ENCODE assay signal across 8 mouse cellular contexts in genomic region chr11:42182825-42183152, GRCm38 (mm10). TPM values are rescaled to one million over a fixed set of nuclear protein-coding genes. Genes with fewer than 3 reads are reported as not detected.
DNase-seq lines count a peak whose midpoint lies in the region; ATAC-seq and TF ChIP-seq lines count a peak whose summit lies in the region.

Gene Gabra1, minus strand, starts transcription at chr11:42182930.

- no peak within 1 kb of the TSS for H3K27ac ChIP-seq in hindbrain, embryonic 11.5 days (ENCODE audit: low read depth, low read length)
- no peak within 1 kb of the TSS for H3K27ac ChIP-seq in limb, embryonic 14.5 days (replicated peaks; ENCODE audit: low read depth, low read length)

- ATAC-seq in hindbrain, embryonic 11.5 days (ENCODE audit: low FRiP score), result peak; percentile 80
- no peak for ATAC-seq in limb, embryonic 14.5 days (ENCODE audit: low FRiP score, low read depth)

- no peaks in the 10 kb centered on the region for H3K9me3 ChIP-seq in hindbrain, embryonic 11.5 days (ENCODE audit: control insufficient read depth, low read length)
- no peaks in the 10 kb centered on the region for H3K9me3 ChIP-seq in limb, embryonic 14.5 days (ENCODE audit: control insufficient read depth, low read length)

- H3K4me2 ChIP-seq in hindbrain, embryonic 11.5 days (replicated peaks; ENCODE audit: low read depth, low read length), result peak within 1 kb of the TSS; percentile 87
- peak within 1 kb of the TSS; percentile 84 for H3K4me2 ChIP-seq in limb, embryonic 14.5 days (replicated peaks; ENCODE audit: low read depth, low read length, severe bottlenecking)

- H3K36me3 ChIP-seq in hindbrain, embryonic 11.5 days (ENCODE audit: control insufficient read depth, insufficient read depth, low read length), result no peaks in the 10 kb centered on the region
- H3K36me3 ChIP-seq in limb, embryonic 14.5 days (ENCODE audit: control insufficient read depth, insufficient read depth, low read length), result no peaks in the 10 kb centered on the region

- peak within 1 kb of the TSS; percentile 61 for H3K9ac ChIP-seq in hindbrain, embryonic 11.5 days (ENCODE audit: low read depth, low read length)
- H3K9ac ChIP-seq in limb, embryonic 14.5 days (ENCODE audit: low read depth, low read length, severe bottlenecking), result peak within 1 kb of the TSS; percentile 59; the same call in 1 of the 2 replicates

- peak; percentile 5 for DNase-seq in kidney, postnatal 10 days
- no peak for DNase-seq in kidney, postnatal 36 days
- DNase-seq in cerebellum, postnatal 25 days, result peak; percentile 68 to 69
- DNase-seq in hindbrain, embryonic 11.5 days (ENCODE audit: low spot score), result peak; percentile 55
- peak; percentile 25 for DNase-seq in limb, embryonic 14.5 days (ENCODE audit: low spot score)
- DNase-seq in retina, postnatal 1 day, result peak; percentile 56
- no peak for DNase-seq in gastrocnemius, postnatal 10 days
- no peak for DNase-seq in lung, postnatal 25 days (ENCODE audit: low spot score)

- H3K4me1 ChIP-seq in hindbrain, embryonic 11.5 days (replicated peaks; ENCODE audit: control insufficient read depth, insufficient read depth, low read length), result no peaks in the 10 kb centered on the region
- 0 out of 2 replicates have a peak, but pooled peaks cover 2% of the 10 kb centered on the region for H3K4me1 ChIP-seq in limb, embryonic 14.5 days (ENCODE audit: control insufficient read depth, insufficient read depth, low read length)

- no peak for TF ChIP-seq POLR2A in limb, embryonic 14.5 days (IDR thresholded peaks at IDR 0.05; ENCODE audit: borderline replicate concordance, extremely low read depth, insufficient read depth, insufficient read length)

- peak within 1 kb of the TSS; percentile 48 for H3K4me3 ChIP-seq in hindbrain, embryonic 11.5 days (ENCODE audit: low read depth, low read length)
- peak within 1 kb of the TSS; percentile 50 for H3K4me3 ChIP-seq in limb, embryonic 14.5 days (replicated peaks; ENCODE audit: low read length)

- H3K27me3 ChIP-seq in hindbrain, embryonic 11.5 days (ENCODE audit: control insufficient read depth, insufficient read depth, low read length), result no peaks in the 10 kb centered on the region
- H3K27me3 ChIP-seq in limb, embryonic 14.5 days (ENCODE audit: control insufficient read depth, insufficient read depth, low read length), result peaks cover 9% of the 10 kb centered on the region; the same call in 1 of the 2 replicates

- WGBS in hindbrain, embryonic 11.5 days, result 2% methylated on average over 13 of the region's 13 CpGs
- WGBS in limb, embryonic 14.5 days, result 2% methylated on average over 13 of the region's 13 CpGs

RNA-seq across cellular contexts. Expression of gene Gabra1, which starts in this region (rescaled TPM):
- 1.5 and 3.3 TPM in 2 replicates for polyA plus RNA-seq in hindbrain, embryonic 11.5 days (2014; fragmentation: Nextera tagmentation; extraction: Ambion mirVana)
- 0.83 and 1.2 TPM in 2 replicates for polyA plus RNA-seq in limb, embryonic 14.5 days (2012; rRNA removed)
- 2.5 and 2.8 TPM in 2 replicates for polyA plus RNA-seq in limb, embryonic 14.5 days (2014; fragmentation: Nextera tagmentation; extraction: Ambion mirVana)
- 1 to 10 TPM; 1.8 to 2.3 TPM for total RNA-seq in gastrocnemius, postnatal 10 days (2021)

Comparison
In these comparisons a context has a peak if more than half of its experiments do, and no peak if none do; other contexts are left out.
1. DNase-seq: peak in kidney, postnatal 10 days (single experiment), cerebellum, postnatal 25 days (2 of 2), hindbrain, embryonic 11.5 days (single experiment), limb, embryonic 14.5 days (single experiment) and retina, postnatal 1 day (single experiment); none in kidney, postnatal 36 days (0 of 2), gastrocnemius, postnatal 10 days (single experiment) and lung, postnatal 25 days (single experiment).